Mouse (Mus musculus) heart, adult 11 months (tissue): ENCODE data around the gene Rtp1.

Source experiments
- DNase-seq: peaks from one replicate; pipeline ENCODE4 v3.0.0; 2022

The Rtp1 gene

GRCm38 (mm10) chr16:23457338-23457737 lies 28.4 kb downstream of the Rtp1 start:
- no peak for DNase-seq

- peak; percentile 69 for DNase-seq
Measured at GRCm38 (mm10) chr16:23458906-23459588, 30.1 kb downstream of the Rtp1 start.

- DNase-seq, result peak; percentile 70
Measured at GRCm38 (mm10) chr16:23463671-23464347, 34.9 kb downstream of the Rtp1 start.

- no peak for DNase-seq
Measured at GRCm38 (mm10) chr16:23471551-23471950, 42.6 kb downstream of the Rtp1 start.

- no peak for DNase-seq
Measured at GRCm38 (mm10) chr16:23472046-23472445, 43.1 kb downstream of the Rtp1 start.

- DNase-seq, result peak; percentile 70
Measured at GRCm38 (mm10) chr16:23475651-23476050, 46.7 kb downstream of the Rtp1 start.

- peak; percentile 46 for DNase-seq
Measured at GRCm38 (mm10) chr16:23476598-23476997, 47.7 kb downstream of the Rtp1 start.

- DNase-seq, result no peak
Measured at GRCm38 (mm10) chr16:23479872-23480603, 51.1 kb downstream of the Rtp1 start.

GRCm38 (mm10) chr16:23482218-23482617 lies 53.3 kb downstream of the Rtp1 start:
- DNase-seq, result peak; percentile 37

- DNase-seq, result peak; percentile 59
Measured at GRCm38 (mm10) chr16:23482846-23483245, 53.9 kb downstream of the Rtp1 start.

- DNase-seq, result peak; percentile 85
Measured at GRCm38 (mm10) chr16:23483292-23483691, 54.4 kb downstream of the Rtp1 start.
